Mouse (Mus musculus) embryonic fibroblast, embryonic 13.5 days (primary cell): Measurements from ENCODE around the gene Zfp773. TPM values are rescaled to one million over a fixed set of nuclear protein-coding genes. Genes with fewer than 3 reads are reported as not detected.
A peak's percentile ranks its signal among the peaks of the same experiment; 100 is the strongest.
"Not testable (repeated sequence)": the region's sequence is repeated elsewhere in the genome, so short reads cannot be mapped to it uniquely, and the experiment has no call there.

Source experiments
- H3K27ac ChIP-seq: 2 replicates; pipeline ENCODE4 v1.5.1; 2012; ENCODE audit warnings: low read length, control low read depth, inconsistent platforms; ENCODE audit not compliant: insufficient read depth
- H3K4me1 ChIP-seq: 2 replicates; pipeline ENCODE4 v1.6.1; 2011; ENCODE audit warnings: low read length; ENCODE audit not compliant: control insufficient read depth, insufficient read depth
- H3K4me3 ChIP-seq: 2 replicates; pipeline ENCODE4 v1.5.1; 2011; ENCODE audit warnings: mild to moderate bottlenecking, control low read depth, low read length; ENCODE audit not compliant: insufficient read depth
- CTCF ChIP-seq: IDR thresholded peaks from 2 replicates; pipeline ENCODE4 v1.5.1; 2011; ENCODE audit warnings: mild to moderate bottlenecking, control low read depth, low read length, moderate library complexity, borderline replicate concordance; ENCODE audit not compliant: insufficient read depth
- POLR2A ChIP-seq: IDR thresholded peaks from 2 replicates; pipeline ENCODE4 v1.6.1; 2011; ENCODE audit warnings: low read depth, mild to moderate bottlenecking, control low read depth, low read length, moderate library complexity
- polyA plus RNA-seq: library from polyadenylated mRNA; stranded (reverse); fragments of >200 nt; gene quantifications from 2 replicates; pipeline ENCODE4 v1.2.4, GENCODE M21; 2011; ENCODE audit warnings: low read depth; ENCODE audit not compliant: missing spikeins, insufficient read length

Gene Zfp773
- polyA plus RNA-seq = 0.13 and 0.26 TPM in 2 replicates

DNA sequence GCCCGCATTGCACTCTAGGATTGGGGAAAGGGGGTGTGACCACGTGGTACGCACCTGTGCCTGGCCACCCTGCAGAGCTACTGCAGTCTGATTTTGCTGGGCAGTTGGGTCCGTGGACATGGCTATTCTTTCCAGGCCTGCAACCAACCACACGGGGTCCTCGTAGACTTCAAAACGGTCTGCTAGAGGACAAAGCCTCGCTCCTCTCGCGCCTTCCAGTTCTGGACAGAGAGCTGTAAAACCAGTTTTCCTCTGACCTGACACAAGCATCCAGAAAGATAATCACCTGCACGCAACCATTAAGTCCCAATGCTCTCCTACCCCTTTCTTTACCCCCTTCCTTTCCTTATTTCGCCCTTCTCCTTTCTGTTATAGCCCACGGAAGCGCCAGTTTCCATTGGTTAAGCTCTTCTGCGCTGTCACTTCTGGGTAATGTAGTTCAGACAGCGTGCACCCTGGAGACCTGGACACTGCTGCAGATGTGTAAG is at the start of gene Zfp773:
Gene Zfp773 (minus strand): TSS at position 377 of the 488 bp plus-strand sequence.
- Histone ChIP-seq H3K27ac (no peak within 1 kb of the TSS), H3K4me3 (peak within 1 kb of the TSS; percentile 64), H3K4me1 (no peaks in the 10 kb centered on the region)
- no peak for TF ChIP-seq CTCF
- no peak for TF ChIP-seq POLR2A

DNA sequence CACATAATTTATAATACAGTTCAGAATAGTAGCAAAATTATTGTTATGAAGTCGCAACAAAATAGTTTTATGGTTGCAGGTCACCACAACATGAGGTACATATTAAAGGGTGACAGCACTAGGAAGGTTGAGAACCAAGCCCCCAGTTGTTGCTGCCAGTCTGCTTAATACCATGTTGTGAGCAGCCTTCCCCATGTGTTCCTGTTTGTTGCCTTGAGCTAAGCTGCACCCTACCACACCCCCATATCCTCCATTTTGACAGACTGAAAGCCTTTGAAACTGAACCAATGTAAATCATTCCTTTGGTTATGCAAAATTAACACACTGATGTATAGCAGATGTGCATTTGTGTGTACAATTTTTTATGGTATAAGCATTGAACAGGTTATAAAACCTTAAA is 49.3 kb upstream of the Zfp773 start:
- TF ChIP-seq POLR2A (no peak), CTCF (no peak)
- Histone ChIP-seq H3K27ac (no peak overlapping the region), H3K4me1 (no peaks in the 10 kb centered on the region), H3K4me3 (no peak overlapping the region)

DNA sequence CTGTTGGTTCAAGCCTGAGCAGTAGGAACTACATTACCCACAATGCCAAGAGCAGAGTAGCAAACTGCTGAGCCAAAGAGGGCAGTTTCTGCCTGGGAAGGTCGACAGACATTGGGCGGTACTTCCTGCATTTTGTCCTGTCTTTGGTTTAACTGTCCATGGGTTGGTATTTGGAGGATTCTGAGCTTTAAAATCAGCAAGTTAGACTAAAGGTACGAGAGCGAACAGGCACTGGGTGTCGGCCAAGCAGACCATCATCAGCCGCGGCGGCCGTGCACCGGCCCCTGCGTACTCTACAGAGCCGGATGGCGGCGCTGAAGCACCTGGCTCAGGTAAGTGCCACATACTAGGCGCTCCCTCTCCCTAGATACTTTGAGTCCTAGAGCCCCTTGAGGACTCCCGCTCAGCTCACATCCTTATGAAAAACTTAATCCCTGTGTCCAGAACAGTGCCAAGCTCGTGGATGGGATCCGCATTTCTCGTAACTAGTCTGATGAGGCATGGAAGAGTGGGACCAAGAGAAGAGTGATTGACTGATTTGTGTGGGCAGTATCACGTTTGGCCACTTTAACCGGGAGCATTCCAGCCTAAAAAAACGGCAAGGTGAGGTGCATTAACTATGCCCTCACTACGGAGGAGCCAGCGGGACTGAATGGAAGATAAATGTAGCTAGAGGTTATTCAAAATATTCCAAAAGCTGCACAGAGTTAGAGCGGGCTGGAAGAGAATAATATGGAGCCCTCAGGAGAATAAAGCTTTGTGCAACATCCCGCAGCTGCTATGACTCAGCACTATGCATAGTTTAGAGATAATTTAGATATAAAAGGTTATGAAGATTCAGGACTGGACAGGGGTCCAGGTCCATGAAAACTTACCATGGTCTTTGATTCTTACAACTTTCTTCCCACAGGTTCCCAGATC is 34.9 kb upstream of the Zfp773 start, which contains the start of gene Zfp418:
Gene Zfp418 (plus strand): TSS at position 104 of the 921 bp plus-strand sequence.
- no peaks in the 10 kb centered on the region for H3K4me1 ChIP-seq
- peak within 1 kb of the TSS; percentile 91 for H3K4me3 ChIP-seq
- TF ChIP-seq CTCF = no peak
- TF ChIP-seq POLR2A = peak; percentile 43; the same call in 1 of the 2 replicates
- H3K27ac ChIP-seq = no peak within 1 kb of the TSS

- Histone ChIP-seq H3K4me1 (no peaks in the 10 kb centered on the region), H3K4me3 (no peak overlapping the region), H3K27ac (no peak overlapping the region)
- TF ChIP-seq CTCF (no peak), POLR2A (no peak)
These were observed 9.5 kb upstream of the Zfp773 start for GRCm38 (mm10) chr7:7145991-7146608.

- Histone ChIP-seq H3K4me1 (no peaks in the 10 kb centered on the region), H3K4me3 (no peak overlapping the region), H3K27ac (no peak overlapping the region)
- TF ChIP-seq CTCF = no peak
- no peak for TF ChIP-seq POLR2A
These were observed 7.7 kb upstream of the Zfp773 start for GRCm38 (mm10) chr7:7144215-7144614.

- Histone ChIP-seq H3K4me1 (no peaks in the 10 kb centered on the region), H3K27ac (no peak overlapping the region), H3K4me3 (no peak overlapping the region)
- TF ChIP-seq POLR2A (no peak), CTCF (no peak)
These were observed 3.8 kb downstream of the Zfp773 start for GRCm38 (mm10) chr7:7132751-7133150.

DNA sequence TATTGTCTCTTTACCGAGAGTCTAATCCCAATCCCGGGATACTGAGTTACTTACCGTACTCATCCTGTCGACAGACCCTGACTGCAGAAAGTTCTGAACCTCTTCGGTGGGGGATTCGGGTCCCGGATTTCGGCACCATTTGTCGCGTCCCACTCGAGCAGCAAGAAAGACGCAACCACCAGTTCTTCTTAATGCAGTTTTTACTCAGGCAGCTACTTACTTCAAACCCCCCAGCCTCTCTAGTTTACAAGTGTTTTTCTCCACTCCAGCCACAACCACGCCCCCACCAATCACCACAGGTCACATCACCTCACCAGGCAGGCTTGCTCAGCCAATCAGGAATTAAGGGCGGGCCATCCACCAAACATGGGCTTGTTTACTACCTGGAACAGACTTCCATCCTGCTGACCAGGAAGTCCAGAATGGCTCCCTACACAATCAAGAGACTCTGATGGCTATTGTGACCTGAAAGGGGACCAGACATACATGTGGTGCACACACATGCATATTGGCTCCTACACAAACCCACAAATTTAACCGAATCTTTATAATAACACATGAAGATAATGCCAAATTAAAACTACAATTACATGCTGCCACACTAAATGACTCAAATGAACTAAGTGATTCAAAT is 5.9 kb downstream of the Zfp773 start:
- not testable (repeated sequence) for H3K4me1 ChIP-seq, H3K27ac ChIP-seq, H3K4me3 ChIP-seq

GRCm38 (mm10) chr7:7121602-7121980 is 15.0 kb downstream of the Zfp773 start:
- no peak for TF ChIP-seq CTCF
- TF ChIP-seq POLR2A = no peak
- Histone ChIP-seq H3K4me3 (peak overlapping the region; percentile 15; the same call in 1 of the 2 replicates), H3K4me1 (no peaks in the 10 kb centered on the region), H3K27ac (no peak overlapping the region)

GRCm38 (mm10) chr7:7120921-7121601 is 15.5 kb downstream of the Zfp773 start, which contains the start of gene Zfp954:
TSS of gene Zfp954 (minus strand) at chr7:7121488.
- peak; percentile 83 for TF ChIP-seq POLR2A
- TF ChIP-seq CTCF = no peak

More at GRCm38 (mm10) chr7:7120921-7121601, 15.5 kb downstream of the Zfp773 start, which contains the start of gene Zfp954:
- Histone ChIP-seq H3K4me3 (peak within 1 kb of the TSS; percentile 78), H3K4me1 (no peaks in the 10 kb centered on the region), H3K27ac (peak within 1 kb of the TSS; percentile 45; the same call in 1 of the 2 replicates)
